8 mouse cellular contexts compared by ENCODE assay signal in genomic region chr3:142475913-142476312, GRCm38 (mm10). TPM values are rescaled to one million over a fixed set of nuclear protein-coding genes. Genes with fewer than 3 reads are reported as not detected.
DNase-seq lines count a peak whose midpoint lies in the region; ATAC-seq lines count a peak whose summit lies in the region.

No protein-coding gene starts in this region.

- no peaks in the 10 kb centered on the region for H3K27me3 ChIP-seq in heart, embryonic 11.5 days (ENCODE audit: control insufficient read depth, insufficient read depth, low read length)

- no peaks in the 10 kb centered on the region for H3K36me3 ChIP-seq in heart, embryonic 11.5 days (ENCODE audit: control insufficient read depth, insufficient read depth, low read length)

- H3K4me2 ChIP-seq in heart, embryonic 11.5 days = no peak overlapping the region

- no peak overlapping the region for H3K27ac ChIP-seq in heart, embryonic 11.5 days (ENCODE audit: low read depth, low read length)

- H3K9ac ChIP-seq in heart, embryonic 11.5 days (ENCODE audit: low read depth, low read length) = no peak overlapping the region

- peak; percentile 36 to 85 for DNase-seq in heart, adult 18-20 months
- peak; percentile 52 for DNase-seq in ES-CJ7 (ENCODE audit: low read depth, low spot score)
- DNase-seq in cerebellum, adult 9-10 months = peak; percentile 44
- peak; percentile 23 to 71 for DNase-seq in layer of hippocampus, adult 8-10 months (ENCODE audit: low spot score in 2 of 2)
- DNase-seq in telencephalon, adult 2 months (ENCODE audit: low read depth, low spot score) = peak; percentile 21

- ATAC-seq in heart, embryonic 11.5 days (replicated peaks; ENCODE audit: insufficient number of reproducible peaks, low FRiP score, low TSS enrichment) = no peak
- ATAC-seq in granulocyte monocyte progenitor cell, adult 5-6 weeks (replicated peaks; ENCODE audit: poor library complexity, severe bottlenecking) = 0 out of 2 replicates have a peak, but pooled peaks have one; percentile 23
- peak; percentile 39 for ATAC-seq in megakaryocyte, adult 5-6 weeks (ENCODE audit: poor library complexity, severe bottlenecking)

- H3K4me3 ChIP-seq in heart, embryonic 11.5 days (ENCODE audit: low read depth, low read length) = no peak overlapping the region

- H3K4me1 ChIP-seq in heart, embryonic 11.5 days (ENCODE audit: control insufficient read depth, insufficient read depth, low read length) = no peaks in the 10 kb centered on the region

- H3K9me3 ChIP-seq in heart, embryonic 11.5 days (replicated peaks; ENCODE audit: control insufficient read depth, low read length) = no peaks in the 10 kb centered on the region

- WGBS in heart, embryonic 11.5 days (ENCODE audit: insufficient replicate concordance) = 14% methylated on average over 4 of the region's 4 CpGs

RNA-seq across cellular contexts. Expression of gene Gbp5, which starts 17.9 kb away (rescaled TPM):
- total RNA-seq in heart, adult 18-20 months (2021) = 10 to 100 TPM in 1 of 2 experiments, 1 to 10 TPM in 1; 7.0 to 15.6 TPM
- polyA plus RNA-seq in heart, embryonic 11.5 days (2014; fragmentation: Nextera tagmentation; extraction: Ambion mirVana) = not detected in 2 replicates
- total RNA-seq in granulocyte monocyte progenitor cell, adult 5-6 weeks (2014; fragmentation: Nextera tagmentation) = 5.2 and 11.1 TPM in 2 replicates
- 9.4 and 11.3 TPM in 2 replicates for total RNA-seq in granulocyte monocyte progenitor cell, adult 5-6 weeks (2017)
- total RNA-seq in layer of hippocampus, adult 8-10 months (2022) = 1 to 10 TPM; 2.4 to 4.9 (median 3.6) TPM
- total RNA-seq in megakaryocyte, adult 5-6 weeks (2015) = 2.9 and 3.6 TPM in 2 replicates
- total RNA-seq in megakaryocyte, adult 5-6 weeks (2017) = 4.9 and 5.0 TPM in 2 replicates

RNA-seq across cellular contexts. Expression of gene Gbp7, which starts 54.2 kb away (rescaled TPM):
- 10 to 100 TPM in 1 of 2 experiments, 1 to 10 TPM in 1; 8.5 to 31.7 TPM for total RNA-seq in heart, adult 18-20 months (2021)
- polyA plus RNA-seq in heart, embryonic 11.5 days (2014; fragmentation: Nextera tagmentation; extraction: Ambion mirVana) = 0.94 and 1.1 TPM in 2 replicates
- 14.2 and 25.7 TPM in 2 replicates for total RNA-seq in granulocyte monocyte progenitor cell, adult 5-6 weeks (2014; fragmentation: Nextera tagmentation)
- 24.3 and 27.4 TPM in 2 replicates for total RNA-seq in granulocyte monocyte progenitor cell, adult 5-6 weeks (2017)
- 1 to 10 TPM; 1.9 to 5.2 (median 3.1) TPM for total RNA-seq in layer of hippocampus, adult 8-10 months (2022)
- total RNA-seq in megakaryocyte, adult 5-6 weeks (2015) = 16.0 and 16.6 TPM in 2 replicates
- total RNA-seq in megakaryocyte, adult 5-6 weeks (2017) = 17.8 and 18.4 TPM in 2 replicates
